ENCODE assay signal across 11 mouse cellular contexts in the genomic region with DNA sequence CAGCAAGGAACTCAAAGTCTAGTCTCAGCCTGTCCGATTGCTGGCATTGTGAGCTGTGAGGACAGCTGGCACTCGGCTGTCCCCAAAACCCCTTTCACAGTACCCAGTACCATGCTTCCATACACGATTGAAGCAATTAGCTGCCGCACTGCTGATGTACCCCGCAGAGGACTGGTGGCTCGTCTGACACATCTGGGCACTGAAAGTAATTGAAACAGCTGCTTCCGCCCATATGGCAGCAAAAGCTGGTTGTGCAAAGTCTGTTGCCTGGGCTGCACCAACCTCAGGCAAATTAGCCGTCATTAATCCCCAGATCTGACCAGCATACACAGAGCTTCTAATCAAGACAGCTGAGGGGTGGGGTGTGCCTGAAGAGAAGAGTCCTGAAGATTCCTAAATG.
DNase-seq lines count a peak whose midpoint lies in the region; ATAC-seq and TF ChIP-seq lines count a peak whose summit lies in the region.
"Had no signal": no experiment of that assay in that cellular context is flagged by ENCODE, and none has a peak within 500 bp of the region (broad histone marks: within the 10 kb centered on the region; RNA-seq: fewer than 3 reads in every experiment).

No protein-coding gene starts in this region.

- H3K9me3 ChIP-seq in midbrain, postnatal 0 days (ENCODE audit: low read length): no peaks in the 10 kb centered on the region
- H3K9me3 ChIP-seq in intestine, embryonic 16.5 days (ENCODE audit: control insufficient read depth, low read length): no peaks in the 10 kb centered on the region
- H3K9me3 ChIP-seq: limb, embryonic 15.5 days had no signal

- no peak overlapping the region for H3K9ac ChIP-seq in midbrain, postnatal 0 days (replicated peaks; ENCODE audit: low read length, poor library complexity, severe bottlenecking)
- no peak overlapping the region for H3K9ac ChIP-seq in intestine, embryonic 16.5 days (ENCODE audit: low read depth, low read length)
- H3K9ac ChIP-seq: limb, embryonic 15.5 days had no signal

- peak; percentile 3 to 8 for DNase-seq in cerebellum, postnatal 10 days
- DNase-seq in cerebellum, adult 2 months: no peak
- peak; percentile 6 to 8 for DNase-seq in right cerebral cortex, adult 2 months (ENCODE audit: low spot score in 2 of 2)
- no peak for DNase-seq in right cerebral cortex, adult 18-20 months
- DNase-seq in midbrain, postnatal 0 days (ENCODE audit: low spot score): peak; percentile 61
- DNase-seq in ovary, postnatal 36 days (ENCODE audit: low spot score): no peak
- no peak for DNase-seq in cerebellum, adult 9-11 months
- DNase-seq: adrenal gland, postnatal 14 days; gastrocnemius, postnatal 36 days had no signal

- H3K4me3 ChIP-seq in cerebellum, adult 2 months (replicated peaks; ENCODE audit: insufficient read depth, low read depth, low read length): no peak overlapping the region
- no peak overlapping the region for H3K4me3 ChIP-seq in midbrain, postnatal 0 days (ENCODE audit: low read depth, low read length)
- H3K4me3 ChIP-seq in intestine, embryonic 16.5 days (ENCODE audit: low read length): no peak overlapping the region
- H3K4me3 ChIP-seq: limb, embryonic 15.5 days had no signal

- H3K4me2 ChIP-seq in midbrain, postnatal 0 days (ENCODE audit: low read depth, low read length, poor library complexity, severe bottlenecking): no peak overlapping the region
- H3K4me2 ChIP-seq in intestine, embryonic 16.5 days (ENCODE audit: low read depth, low read length): no peak overlapping the region
- H3K4me2 ChIP-seq: limb, embryonic 15.5 days had no signal

- TF ChIP-seq CTCF in cerebellum, adult 2 months (IDR thresholded peaks at IDR 0.05; ENCODE audit: borderline replicate concordance, insufficient read depth, low read depth, low read length): no peak
- no peak for TF ChIP-seq CTCF in midbrain, postnatal 0 days (IDR thresholded peaks at IDR 0.05)

- H3K36me3 ChIP-seq in midbrain, postnatal 0 days (ENCODE audit: insufficient read depth, low read length): no peaks in the 10 kb centered on the region
- no peaks in the 10 kb centered on the region for H3K36me3 ChIP-seq in intestine, embryonic 16.5 days (ENCODE audit: control insufficient read depth, insufficient read depth, low read length)
- H3K36me3 ChIP-seq: limb, embryonic 15.5 days had no signal

- WGBS in cerebellum, adult 2 months: 15% methylated on average over 8 of the region's 8 CpGs
- WGBS in midbrain, postnatal 0 days: 39% methylated on average over 8 of the region's 8 CpGs
- WGBS in intestine, embryonic 16.5 days: 75% methylated on average over 8 of the region's 8 CpGs

- no peak for TF ChIP-seq POLR2A in cerebellum, adult 2 months (IDR thresholded peaks at IDR 0.05; ENCODE audit: borderline replicate concordance, insufficient read depth, low read length)

- no peaks in the 10 kb centered on the region for H3K4me1 ChIP-seq in cerebellum, adult 2 months (ENCODE audit: control insufficient read depth, insufficient read depth, low read length)
- H3K4me1 ChIP-seq in midbrain, postnatal 0 days (ENCODE audit: insufficient read depth, low read length): peaks cover 4% of the 10 kb centered on the region
- H3K4me1 ChIP-seq in intestine, embryonic 16.5 days (ENCODE audit: control insufficient read depth, insufficient read depth, low read length): no peaks in the 10 kb centered on the region
- H3K4me1 ChIP-seq: limb, embryonic 15.5 days had no signal

- peak; percentile 54 for ATAC-seq in midbrain, postnatal 0 days (ENCODE audit: low FRiP score)
- no peak for ATAC-seq in intestine, embryonic 16.5 days

- H3K27ac ChIP-seq in cerebellum, adult 2 months (ENCODE audit: insufficient read depth, low read length): no peak overlapping the region
- no peak overlapping the region for H3K27ac ChIP-seq in midbrain, postnatal 0 days (ENCODE audit: low read depth, low read length)
- H3K27ac ChIP-seq in intestine, embryonic 16.5 days (ENCODE audit: low read length): no peak overlapping the region
- H3K27ac ChIP-seq: limb, embryonic 15.5 days had no signal

- H3K27me3 ChIP-seq in cerebellum, adult 2 months (ENCODE audit: control insufficient read depth, insufficient read depth, low read length): no peaks in the 10 kb centered on the region
- no peaks in the 10 kb centered on the region for H3K27me3 ChIP-seq in midbrain, postnatal 0 days (ENCODE audit: insufficient read depth, low read length)
- no peaks in the 10 kb centered on the region for H3K27me3 ChIP-seq in intestine, embryonic 16.5 days (replicated peaks; ENCODE audit: control insufficient read depth, insufficient read depth, low read length)
- H3K27me3 ChIP-seq: limb, embryonic 15.5 days had no signal

Comparison
In these comparisons a context has a peak if more than half of its experiments do, and no peak if none do; other contexts are left out.
1. DNase-seq: peak in cerebellum, postnatal 10 days (2 of 2), right cerebral cortex, adult 2 months (2 of 2) and midbrain, postnatal 0 days (single experiment); none in cerebellum, adult 2 months (0 of 2), right cerebral cortex, adult 18-20 months (single experiment), ovary, postnatal 36 days (single experiment) and cerebellum, adult 9-11 months (single experiment).